Mouse (Mus musculus): Measurements from ENCODE around the gene Pank2. TPM values are rescaled to one million over a fixed set of nuclear protein-coding genes. Genes with fewer than 3 reads are reported as not detected.

The Pank2 gene
- total and polyA plus RNA-seq, 3 experiments: 34.9 to 275 (median 71.8) TPM

DNA sequence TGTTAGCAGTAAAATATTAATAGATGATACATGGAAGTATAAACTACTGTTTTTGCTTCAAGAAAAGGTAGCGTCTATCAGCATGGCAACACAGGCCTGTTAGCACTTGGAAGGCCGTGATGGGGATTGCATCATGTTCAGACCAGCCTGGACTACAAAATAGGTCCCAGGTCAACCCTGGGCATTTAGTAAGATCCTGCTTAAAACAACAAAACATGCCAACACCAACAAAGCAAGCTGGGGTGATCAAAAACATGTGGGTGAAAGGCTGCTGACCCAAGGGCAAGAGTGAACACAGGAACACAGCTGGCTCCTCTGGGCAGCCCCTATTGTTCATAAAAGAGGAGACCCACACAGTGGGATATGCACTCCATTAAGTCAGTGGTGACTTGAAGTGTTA is 45.5 kb downstream of the Pank2 start:
- Histone ChIP-seq H3K9ac (ENCODE audit: control insufficient read depth, low read depth, low read length, poor library complexity, severe bottlenecking) (no peak overlapping the region), H3K4me1 (ENCODE audit: control insufficient read depth in 1 of 2, insufficient read depth in 2 of 2, low read length in 2 of 2) (no peaks in the 10 kb centered on the region; a peak in 2 of 4 replicates), H3K79me2 (ENCODE audit: control insufficient read depth, insufficient read depth, low read length, poor library complexity) (no peaks in the 10 kb centered on the region), H3K27ac (ENCODE audit: control insufficient read depth, low read depth, low read length) (no peak overlapping the region), H3K27me3 (ENCODE audit: control insufficient read depth in 1 of 2, insufficient read depth in 2 of 2, low read length in 2 of 2) (no peaks in the 10 kb centered on the region), H3K36me3 (ENCODE audit: control insufficient read depth in 1 of 2, insufficient read depth in 2 of 2, low read length in 2 of 2) (no peaks in the 10 kb centered on the region), H3K4me3 (ENCODE audit: control insufficient read depth in 1 of 2, insufficient read depth in 1 of 2, low read depth in 2 of 2, low read length in 2 of 2) (no peak overlapping the region), H3K9me3 (replicated peaks; ENCODE audit: insufficient read depth, low read length) (no peaks in the 10 kb centered on the region)
- DNase-seq (ENCODE audit: low read depth, low spot score): no peak
- TF ChIP-seq UBTF (IDR thresholded peaks at IDR 0.05; ENCODE audit: borderline replicate concordance, insufficient read depth, low read depth, low read length): no peak
- no peak for TF ChIP-seq ETS1 (IDR thresholded peaks at IDR 0.05; ENCODE audit: low read depth, low read length)
- TF ChIP-seq CHD1 (IDR thresholded peaks at IDR 0.05; ENCODE audit: low read depth, low read length): no peak
- TF ChIP-seq POLR2AphosphoS2 (IDR thresholded peaks at IDR 0.05; ENCODE audit: low read length): no peak
- TF ChIP-seq KAT2A (conservative IDR thresholded peaks at IDR 0.05; ENCODE audit: low read depth, low read length): no peak
- no peak for TF ChIP-seq GATA1 (IDR thresholded peaks at IDR 0.05; ENCODE audit: low read depth, low read length)
- no peak for TF ChIP-seq ZMIZ1 (IDR thresholded peaks at IDR 0.05; ENCODE audit: low read depth, low read length)
- no peak for TF ChIP-seq JUND (IDR thresholded peaks at IDR 0.05; ENCODE audit: low read depth, low read length)
- TF ChIP-seq ZNF384 (IDR thresholded peaks at IDR 0.05; ENCODE audit: low read depth, low read length): no peak
- TF ChIP-seq HCFC1 (IDR thresholded peaks at IDR 0.05; ENCODE audit: low read depth, low read length): no peak
- TF ChIP-seq MYB (IDR thresholded peaks at IDR 0.05; ENCODE audit: low read depth, low read length): no peak

DNA sequence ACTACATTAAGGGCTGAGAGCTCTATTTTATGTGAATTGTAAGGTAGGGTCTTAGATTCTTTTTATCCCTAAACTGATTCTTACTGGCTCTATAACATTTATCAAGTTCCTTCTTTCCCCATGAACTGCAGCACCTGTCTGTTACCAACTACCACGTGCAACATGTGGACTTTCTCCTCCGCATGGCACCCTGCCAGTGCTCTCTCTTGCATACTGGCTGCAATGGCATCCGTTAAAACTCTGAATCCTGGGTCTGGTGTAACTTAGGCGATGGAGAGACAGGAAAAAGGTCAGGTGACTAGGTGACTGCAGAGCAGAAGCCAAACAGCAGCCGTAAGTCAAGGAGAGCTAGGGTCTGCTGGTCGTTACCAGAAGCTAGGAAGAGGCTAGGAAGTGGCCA is 47.0 kb downstream of the Pank2 start:
- Histone ChIP-seq H3K4me1 (ENCODE audit: control insufficient read depth in 1 of 2, insufficient read depth in 2 of 2, low read length in 2 of 2) (no peaks in the 10 kb centered on the region; a peak in 2 of 4 replicates), H3K36me3 (ENCODE audit: control insufficient read depth in 1 of 2, insufficient read depth in 2 of 2, low read length in 2 of 2) (no peaks in the 10 kb centered on the region), H3K79me2 (ENCODE audit: control insufficient read depth, insufficient read depth, low read length, poor library complexity) (no peaks in the 10 kb centered on the region), H3K27me3 (ENCODE audit: control insufficient read depth in 1 of 2, insufficient read depth in 2 of 2, low read length in 2 of 2) (no peaks in the 10 kb centered on the region), H3K27ac (ENCODE audit: control insufficient read depth, low read depth, low read length) (no peak overlapping the region), H3K4me3 (ENCODE audit: control insufficient read depth in 1 of 2, insufficient read depth in 1 of 2, low read depth in 2 of 2, low read length in 2 of 2) (no peak overlapping the region), H3K9ac (ENCODE audit: control insufficient read depth, low read depth, low read length, poor library complexity, severe bottlenecking) (no peak overlapping the region), H3K9me3 (replicated peaks; ENCODE audit: insufficient read depth, low read length) (no peaks in the 10 kb centered on the region)
- no peak for DNase-seq (ENCODE audit: low read depth, low spot score)
- TF ChIP-seq EP300 (IDR thresholded peaks at IDR 0.05; ENCODE audit: low read depth in 1 of 2, low read length in 2 of 2): no peak

GRCm38 (mm10) chr2:131316167-131316566 is 53.9 kb downstream of the Pank2 start:
- H3K27me3 ChIP-seq (ENCODE audit: control insufficient read depth in 1 of 2, insufficient read depth in 2 of 2, low read length in 2 of 2): no peaks in the 10 kb centered on the region
- DNase-seq (ENCODE audit: low read depth, low spot score): no peak
- H3K9me3 ChIP-seq (replicated peaks; ENCODE audit: insufficient read depth, low read length): no peaks in the 10 kb centered on the region
- H3K36me3 ChIP-seq (ENCODE audit: control insufficient read depth in 1 of 2, insufficient read depth in 2 of 2, low read length in 2 of 2): peaks cover 0 to 6% of the 10 kb centered on the region in 2 experiments; a peak in 2 of 4 replicates
- no peaks in the 10 kb centered on the region for H3K79me2 ChIP-seq (ENCODE audit: control insufficient read depth, insufficient read depth, low read length, poor library complexity)
- H3K4me3 ChIP-seq (ENCODE audit: control insufficient read depth in 1 of 2, insufficient read depth in 1 of 2, low read depth in 2 of 2, low read length in 2 of 2): no peak overlapping the region
- no peak overlapping the region for H3K27ac ChIP-seq (ENCODE audit: control insufficient read depth, low read depth, low read length)
- peaks cover 2 to 3% of the 10 kb centered on the region in 2 experiments; a peak in 1 of 4 replicates for H3K4me1 ChIP-seq (ENCODE audit: control insufficient read depth in 1 of 2, insufficient read depth in 2 of 2, low read length in 2 of 2)
- no peak overlapping the region for H3K9ac ChIP-seq (ENCODE audit: control insufficient read depth, low read depth, low read length, poor library complexity, severe bottlenecking)
- TF ChIP-seq POLR2AphosphoS2 (IDR thresholded peaks at IDR 0.05; ENCODE audit: low read length): no peak
- no peak for TF ChIP-seq NRF1 (IDR thresholded peaks at IDR 0.05; ENCODE audit: insufficient read depth, low read depth, low read length, poor library complexity, severe bottlenecking)
- no peak for TF ChIP-seq BHLHE40 (IDR thresholded peaks at IDR 0.05; ENCODE audit: borderline replicate concordance, low read depth, low read length)
